Mouse (Mus musculus): ENCODE results near the gene Prkn.

- TF ChIP-seq ZKSCAN1 (IDR thresholded peaks at IDR 0.05; ENCODE audit: low read depth, low read length) (no peak), CTCF (IDR thresholded peaks at IDR 0.05 in 2 of 3, conservative IDR thresholded peaks at IDR 0.05 in 1 of 3; ENCODE audit: control insufficient read depth in 1 of 3, insufficient read depth in 1 of 3, low read depth in 2 of 3, low read length in 3 of 3, poor library complexity in 1 of 3, severe bottlenecking in 1 of 3) (no peak), POLR2A (IDR thresholded peaks at IDR 0.05; ENCODE audit: control insufficient read depth in 1 of 2, insufficient read depth in 1 of 2, low read depth in 1 of 2, low read length in 2 of 2, poor library complexity in 1 of 2) (no peak)
These were observed 1027.3 kb downstream of the Prkn start for GRCm38 (mm10) chr17:11867334-11868095.

Measured in MEL (cell line).